ENCODE assay signal across 15 mouse cellular contexts in genomic region chr15:103604481-103604880, GRCm38 (mm10). TPM values are rescaled to one million over a fixed set of nuclear protein-coding genes. Genes with fewer than 3 reads are reported as not detected.
"Had no signal": no experiment of that assay in that cellular context is flagged by ENCODE, and none has a peak within 500 bp of the region (broad histone marks: within the 10 kb centered on the region; RNA-seq: fewer than 3 reads in every experiment).

No protein-coding gene starts in this region.

- DNase-seq: kidney, adult 2 months; kidney, postnatal 14 days; liver; liver, embryonic 13.5 days; liver, postnatal 0 days; thymus, postnatal 4 days had no signal

RNA-seq across cellular contexts. Expression of gene Glycam1, which starts 39.6 kb away (rescaled TPM):
- polyA plus RNA-seq: intestine, embryonic 16.5 days; kidney, embryonic 15.5 days; limb, embryonic 12.5 days; liver, embryonic 13.5 days; liver, postnatal 0 days; lung, embryonic 16.5 days; midbrain, embryonic 12.5 days; midbrain, embryonic 16.5 days; neural tube, embryonic 13.5 days; spleen, adult 2 months; stomach, embryonic 15.5 days had no signal
